Mouse (Mus musculus) spleen, postnatal 10 days (tissue): ENCODE results near the gene 0610010K14Rik.
A peak's percentile ranks its signal among the peaks of the same experiment; 100 is the strongest.

ENCODE experiments used
- DNase-seq, 2 experiments: peaks; one replicate each; pipeline ENCODE4 v3.0.0; 2021 to 2022; ENCODE audit warnings: low spot score in 2 of 2

The 0610010K14Rik gene

DNA sequence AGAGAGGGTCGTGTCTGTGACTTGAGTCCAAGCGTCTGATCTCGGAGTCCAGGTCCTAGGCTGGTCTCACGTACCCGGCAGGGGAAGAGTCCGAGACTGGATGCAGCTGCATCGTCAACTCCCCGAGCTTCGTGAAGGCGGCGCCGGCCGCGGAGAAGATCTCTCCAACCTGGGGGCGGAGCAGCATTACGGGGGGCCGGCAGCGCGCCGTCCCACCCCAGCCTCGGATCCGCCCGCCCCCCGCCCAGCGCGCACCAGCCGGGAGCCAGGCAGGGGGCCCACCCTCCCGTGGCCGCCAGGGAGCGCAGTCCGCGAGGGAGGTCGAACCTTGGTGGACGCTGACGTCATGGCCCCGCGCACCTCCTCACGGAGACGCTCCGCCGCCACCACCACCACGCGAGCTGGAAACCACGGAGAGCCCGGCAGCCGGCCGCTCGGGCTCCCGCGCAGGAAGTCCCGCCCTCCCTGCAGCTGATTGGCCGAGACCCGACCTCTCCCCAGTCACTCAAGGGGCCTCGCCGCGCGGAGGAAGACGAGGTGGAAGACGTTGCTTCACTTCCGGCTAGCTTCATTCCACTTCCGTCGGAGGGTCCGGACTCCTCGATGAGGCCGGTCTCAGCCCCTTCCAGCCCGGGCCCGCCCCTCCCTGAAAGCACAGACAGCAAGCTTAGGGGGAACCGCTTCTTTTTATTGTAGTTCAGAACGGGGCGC lies at the start of gene 0610010K14Rik:
Gene 0610010K14Rik (minus strand): TSS at position 458 of the 711 bp plus-strand sequence.
- DNase-seq: peak; percentile 99

- no peak for DNase-seq
Observed at GRCm38 (mm10) chr11:70285686-70286085, 48.0 kb upstream of the 0610010K14Rik start.

DNA sequence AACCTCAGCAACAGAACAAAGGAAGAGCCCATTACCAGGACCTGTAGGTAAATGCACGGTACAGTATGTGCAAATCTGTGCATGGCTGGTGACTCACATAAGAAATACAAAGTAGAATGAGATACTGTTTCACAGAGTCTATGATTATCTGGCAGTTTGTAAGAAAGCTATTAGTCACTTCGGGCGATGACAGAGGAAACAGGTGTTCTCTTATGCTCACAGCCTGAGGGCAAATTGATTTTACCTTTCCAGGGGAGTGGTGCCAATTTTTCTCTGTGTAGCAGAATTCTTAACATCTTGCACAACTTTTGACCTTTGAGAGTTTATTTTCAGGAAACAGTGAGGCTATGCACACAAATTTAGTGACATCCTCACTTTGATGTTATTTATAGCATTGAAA lies 47.0 kb upstream of the 0610010K14Rik start:
- DNase-seq: no peak

- DNase-seq: no peak
Observed at GRCm38 (mm10) chr11:70283666-70284065, 46.0 kb upstream of the 0610010K14Rik start.

- DNase-seq: peak in 1 of 2 experiments; percentile 42
Observed at GRCm38 (mm10) chr11:70280441-70280840, 42.7 kb upstream of the 0610010K14Rik start.

DNA sequence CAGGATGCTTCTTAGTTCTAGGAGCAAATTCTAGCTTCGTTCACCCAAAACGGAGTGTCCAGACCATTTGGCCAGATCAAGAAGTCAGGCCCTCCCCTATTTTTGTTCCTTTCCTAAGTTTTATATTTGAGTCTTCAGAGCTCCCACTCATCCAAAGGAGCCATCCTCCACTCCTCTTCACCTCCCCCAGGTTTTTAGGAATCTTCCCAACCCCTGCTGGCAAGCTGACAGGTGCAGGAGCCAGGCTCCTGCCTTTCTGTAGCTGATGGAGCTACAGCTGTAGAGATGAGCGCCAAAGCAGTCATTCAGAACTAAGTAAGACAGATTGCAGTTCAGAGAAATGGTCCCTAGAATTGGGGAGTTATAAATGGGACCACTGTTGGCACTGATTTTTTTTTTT lies 41.2 kb upstream of the 0610010K14Rik start:
- no peak for DNase-seq

- no peak for DNase-seq
Observed at GRCm38 (mm10) chr11:70271641-70272040, 33.9 kb upstream of the 0610010K14Rik start.

- DNase-seq: no peak
Observed at GRCm38 (mm10) chr11:70266405-70266804, 28.7 kb upstream of the 0610010K14Rik start.

DNA sequence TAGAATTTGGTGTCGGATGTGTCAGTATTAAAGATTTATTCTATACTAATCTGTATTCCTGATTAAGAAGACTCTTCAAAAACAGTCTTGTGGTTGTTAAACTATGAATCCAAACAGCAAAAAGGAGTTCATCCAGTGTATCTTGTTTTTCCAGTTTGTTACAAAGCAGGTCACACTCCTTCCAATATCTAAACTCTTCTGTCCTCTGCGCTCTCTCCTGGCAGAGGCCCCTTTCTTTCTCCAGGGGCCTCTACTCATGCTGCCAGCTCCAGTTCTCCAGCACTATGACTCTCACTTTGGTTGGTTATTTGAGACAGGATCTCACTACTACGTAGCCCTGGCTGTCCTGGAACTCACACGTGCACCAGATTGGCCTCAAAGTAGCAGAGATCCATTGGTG lies 28.1 kb upstream of the 0610010K14Rik start:
- DNase-seq: no peak

GRCm38 (mm10) chr11:70265252-70265651 lies 27.5 kb upstream of the 0610010K14Rik start:
- no peak for DNase-seq

DNA sequence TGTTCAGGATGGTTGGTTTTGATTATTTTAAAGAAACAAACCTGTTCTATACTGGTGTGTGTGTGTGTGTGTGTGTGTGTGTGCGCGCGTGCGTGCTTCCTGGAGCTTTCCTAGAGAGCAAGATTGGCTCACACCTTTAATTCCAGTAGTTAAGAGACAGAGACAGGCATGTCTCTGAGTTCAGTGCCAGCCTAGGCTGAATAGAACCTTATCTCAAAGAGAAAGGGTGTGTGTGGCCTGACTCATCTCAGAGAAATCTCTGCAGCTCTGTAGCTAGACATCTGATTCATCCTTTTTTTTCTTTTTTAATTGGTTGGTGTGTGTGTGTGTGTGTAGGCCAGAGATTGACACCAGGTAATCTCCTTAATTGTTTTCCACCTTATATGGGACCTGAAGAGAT lies 21.3 kb upstream of the 0610010K14Rik start:
- DNase-seq: no peak

- DNase-seq: no peak
Observed at GRCm38 (mm10) chr11:70254931-70255531, 17.3 kb upstream of the 0610010K14Rik start, which contains the start of gene Alox12. Alox12 (minus strand) TSS chr11:70255353.

DNA sequence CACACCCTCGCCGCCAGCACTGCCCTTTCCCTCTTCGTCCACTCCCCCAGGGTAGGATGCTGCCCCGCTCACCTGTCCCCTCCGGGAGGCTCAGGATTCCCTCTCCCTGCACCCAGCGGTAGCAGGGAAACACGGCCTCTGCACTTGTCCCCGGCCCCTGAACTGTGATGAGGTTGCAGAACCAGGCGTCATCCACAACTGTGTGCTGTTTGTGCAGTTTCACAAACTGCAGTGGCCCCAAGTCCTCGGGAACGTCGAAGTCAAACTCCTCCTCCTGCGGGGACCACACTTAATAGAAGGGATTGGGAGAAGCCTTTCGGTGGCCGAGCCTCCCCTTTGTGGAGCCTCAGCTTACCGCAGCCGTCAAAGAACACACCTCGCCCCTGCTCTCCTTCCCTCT lies 16.6 kb upstream of the 0610010K14Rik start:
- no peak for DNase-seq

GRCm38 (mm10) chr11:70251853-70252252 lies 14.1 kb upstream of the 0610010K14Rik start:
- DNase-seq: no peak

GRCm38 (mm10) chr11:70250150-70250549 lies 12.4 kb upstream of the 0610010K14Rik start:
- no peak for DNase-seq

- DNase-seq: peak; percentile 61 to 82
Observed at GRCm38 (mm10) chr11:70247136-70247845, 9.6 kb upstream of the 0610010K14Rik start.

DNA sequence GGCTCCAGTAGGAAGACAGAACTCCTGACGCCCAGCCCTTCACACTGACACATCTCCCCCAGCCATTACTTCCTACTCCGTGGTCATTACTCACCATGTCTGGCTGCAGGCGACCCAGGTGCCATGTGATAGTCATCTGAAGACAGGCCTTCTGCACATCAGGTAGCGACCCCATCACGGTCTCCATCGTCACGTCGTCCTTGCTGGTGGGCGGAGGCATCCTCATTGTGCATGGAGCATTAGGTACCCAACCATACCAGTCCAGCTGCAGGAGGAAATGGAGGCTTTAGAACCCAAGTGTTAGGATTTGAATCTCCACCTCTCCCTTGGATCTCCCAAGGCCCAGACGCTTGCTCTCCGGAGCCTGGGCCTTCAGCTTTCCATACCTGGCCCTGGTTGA lies 4.9 kb upstream of the 0610010K14Rik start:
- DNase-seq: no peak

DNA sequence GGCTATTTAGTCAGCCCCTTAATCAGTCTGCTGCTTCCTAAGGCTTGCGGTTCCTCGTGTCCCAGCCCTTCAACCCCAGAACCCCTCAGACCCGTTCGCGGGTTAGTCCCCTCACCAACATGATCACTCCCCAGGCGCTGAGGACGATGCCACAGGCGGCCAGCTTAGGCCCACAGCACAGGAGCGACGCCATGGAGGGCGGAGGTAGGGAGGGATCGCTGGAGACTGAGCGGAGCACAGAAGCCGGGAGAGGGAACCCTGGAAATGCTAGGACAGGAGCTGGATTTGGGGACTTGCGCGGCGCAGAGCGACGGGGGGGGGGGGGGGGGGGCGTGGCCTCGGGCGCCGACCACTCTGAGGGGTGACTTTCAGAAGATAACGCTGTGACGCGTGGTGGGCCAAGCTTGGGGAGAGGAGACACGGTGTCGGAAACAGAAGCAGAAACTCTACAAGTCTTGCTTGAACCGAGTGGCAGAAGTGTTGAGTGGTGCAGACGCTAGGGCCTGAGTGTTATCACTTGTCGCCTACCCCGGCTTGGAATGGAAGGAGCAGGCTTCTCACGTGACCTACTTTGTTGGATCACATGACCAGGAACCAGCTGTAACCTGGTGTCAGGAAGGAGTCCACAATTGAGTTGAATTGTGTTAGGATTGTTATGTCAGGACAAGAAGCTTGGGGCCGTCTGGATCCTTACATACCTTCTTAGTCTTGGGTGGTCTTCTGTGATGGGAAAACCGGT lies 2.0 kb upstream of the 0610010K14Rik start, which contains the start of the genes Gm21988 and Rnasek:
Gene Gm21988 (minus strand): TSS at position 290 of the 739 bp plus-strand sequence.
Gene Rnasek (minus strand): TSS at position 302 of the 739 bp plus-strand sequence.
- peak; percentile 83 to 90 for DNase-seq

DNA sequence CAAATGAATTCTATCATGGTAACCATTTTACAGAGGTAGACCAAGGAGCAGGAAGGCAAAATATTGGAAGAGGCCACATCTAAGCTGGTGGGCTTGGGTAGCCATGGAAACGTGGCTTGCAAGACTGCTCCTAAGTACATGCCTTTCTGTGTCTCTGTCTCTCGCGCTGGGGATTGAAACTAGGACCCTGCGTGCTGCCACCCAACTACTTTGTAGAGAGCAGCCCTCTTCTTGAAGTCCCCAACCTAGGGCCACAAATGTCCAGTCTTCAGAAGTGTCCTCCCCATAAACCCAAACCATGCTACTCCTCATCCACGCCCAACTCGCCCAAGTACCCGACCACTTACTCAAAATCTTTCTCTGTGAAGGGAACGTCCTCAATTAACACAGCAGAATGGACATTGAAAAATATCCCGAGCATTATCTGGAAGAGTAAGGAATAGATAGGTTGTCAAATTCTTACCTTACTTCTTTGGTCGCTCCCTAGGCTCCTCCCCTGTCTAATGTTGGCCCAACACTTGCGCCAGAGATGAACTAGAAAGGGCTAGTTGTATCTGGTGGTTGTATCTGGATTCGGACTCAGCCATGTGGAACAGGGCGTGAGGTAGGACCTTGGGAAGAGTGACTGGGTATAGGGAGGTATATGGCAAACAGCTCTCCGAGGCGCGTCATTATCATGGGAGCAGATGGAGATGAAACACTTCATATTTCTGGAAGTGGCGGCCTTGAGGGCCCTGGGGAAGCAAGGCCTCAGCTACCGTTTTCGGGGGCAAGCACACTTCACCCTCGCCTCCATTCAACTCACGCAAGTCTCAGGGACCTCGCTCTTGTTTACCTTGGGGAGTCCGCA lies 1.1 kb upstream of the 0610010K14Rik start:
- peak in 1 of 2 experiments; percentile 52 for DNase-seq

GRCm38 (mm10) chr11:70236717-70237116 lies 997 bp downstream of the 0610010K14Rik start:
- no peak for DNase-seq
